In genomic region chr2:18049279-18049821, GRCm38 (mm10) we compare ENCODE assay signal across 8 mouse cellular contexts. TPM values are rescaled to one million over a fixed set of nuclear protein-coding genes. Genes with fewer than 3 reads are reported as not detected.
DNase-seq lines count a peak whose midpoint lies in the region; ATAC-seq lines count a peak whose summit lies in the region.

No protein-coding gene starts in this region.

- H3K9ac ChIP-seq in lung, embryonic 16.5 days (ENCODE audit: low read length), result peak overlapping the region; percentile 96
- peak overlapping the region; percentile 100 for H3K9ac ChIP-seq in heart, embryonic 13.5 days
- peak overlapping the region; percentile 100 for H3K9ac ChIP-seq in neural tube, embryonic 13.5 days

- H3K4me1 ChIP-seq in lung, embryonic 16.5 days (replicated peaks; ENCODE audit: control insufficient read depth, insufficient read depth, low read length), result peaks cover 25% of the 10 kb centered on the region
- H3K4me1 ChIP-seq in heart, embryonic 13.5 days, result peaks cover 45% of the 10 kb centered on the region
- peaks cover 57% of the 10 kb centered on the region for H3K4me1 ChIP-seq in neural tube, embryonic 13.5 days (replicated peaks)

- no peaks in the 10 kb centered on the region for H3K27me3 ChIP-seq in lung, embryonic 16.5 days (ENCODE audit: control insufficient read depth, insufficient read depth, low read depth, low read length)
- no peaks in the 10 kb centered on the region for H3K27me3 ChIP-seq in heart, embryonic 13.5 days (replicated peaks)
- H3K27me3 ChIP-seq in neural tube, embryonic 13.5 days, result no peaks in the 10 kb centered on the region

- 11% methylated on average over 11 of the region's 11 CpGs for WGBS in lung, embryonic 16.5 days
- 5% methylated on average over 11 of the region's 11 CpGs for WGBS in heart, embryonic 13.5 days
- 2% methylated on average over 11 of the region's 11 CpGs for WGBS in neural tube, embryonic 13.5 days

- H3K36me3 ChIP-seq in lung, embryonic 16.5 days (ENCODE audit: control insufficient read depth, insufficient read depth, low read length), result no peaks in the 10 kb centered on the region
- no peaks in the 10 kb centered on the region for H3K36me3 ChIP-seq in heart, embryonic 13.5 days
- H3K36me3 ChIP-seq in neural tube, embryonic 13.5 days, result no peaks in the 10 kb centered on the region

- DNase-seq in lung, postnatal 25 days (ENCODE audit: low spot score), result no peak
- DNase-seq in kidney, postnatal 10 days, result peak; percentile 62
- DNase-seq in urinary bladder, adult 2 months (ENCODE audit: low spot score), result no peak
- no peak for DNase-seq in spleen, postnatal 4 days (ENCODE audit: low spot score in 2 of 2)
- no peak for DNase-seq in frontal cortex, postnatal 36 days (ENCODE audit: low spot score in 2 of 2)

- H3K4me2 ChIP-seq in lung, embryonic 16.5 days (ENCODE audit: low read depth, low read length), result peak overlapping the region; percentile 74
- peak overlapping the region; percentile 93 for H3K4me2 ChIP-seq in heart, embryonic 13.5 days
- H3K4me2 ChIP-seq in neural tube, embryonic 13.5 days, result peak overlapping the region; percentile 81

- H3K27ac ChIP-seq in lung, embryonic 16.5 days (ENCODE audit: low read length), result peak overlapping the region; percentile 99
- H3K27ac ChIP-seq in heart, embryonic 13.5 days (replicated peaks), result peak overlapping the region; percentile 100
- H3K27ac ChIP-seq in neural tube, embryonic 13.5 days (replicated peaks), result peak overlapping the region; percentile 100

- peak overlapping the region; percentile 88 for H3K4me3 ChIP-seq in lung, embryonic 16.5 days (ENCODE audit: low read length)
- peak overlapping the region; percentile 98 for H3K4me3 ChIP-seq in heart, embryonic 13.5 days
- peak overlapping the region; percentile 97 for H3K4me3 ChIP-seq in neural tube, embryonic 13.5 days

- peak; percentile 25; the same call in 1 of the 2 replicates for ATAC-seq in lung, embryonic 16.5 days (ENCODE audit: low read depth)
- no peak for ATAC-seq in heart, embryonic 13.5 days (ENCODE audit: extremely low read depth, insufficient number of reproducible peaks, low FRiP score, low TSS enrichment)
- peak; percentile 37; the same call in 1 of the 2 replicates for ATAC-seq in neural tube, embryonic 13.5 days (ENCODE audit: low read depth)

- H3K9me3 ChIP-seq in lung, embryonic 16.5 days (ENCODE audit: control insufficient read depth, low read length), result no peaks in the 10 kb centered on the region
- no peaks in the 10 kb centered on the region for H3K9me3 ChIP-seq in heart, embryonic 13.5 days
- no peaks in the 10 kb centered on the region for H3K9me3 ChIP-seq in neural tube, embryonic 13.5 days

RNA-seq across cellular contexts. Expression of gene Skida1, which starts 0.5 kb away (rescaled TPM):
- 5.1 and 5.5 TPM in 2 replicates for polyA plus RNA-seq in lung, embryonic 16.5 days (2015; fragmentation: Nextera tagmentation; extraction: Ambion mirVana)
- polyA plus RNA-seq in heart, embryonic 13.5 days (2015; fragmentation: Nextera tagmentation; extraction: Ambion mirVana), result 5.5 and 6.6 TPM in 2 replicates
- 8.2 and 9.2 TPM in 2 replicates for polyA plus RNA-seq in neural tube, embryonic 13.5 days (2015; fragmentation: Nextera tagmentation; extraction: Ambion mirVana)
- 3.4 and 4.9 TPM in 2 replicates for polyA plus RNA-seq in urinary bladder, adult 2 months (2012; rRNA removed)

RNA-seq across cellular contexts. Expression of gene Mllt10, which starts 5.7 kb away (rescaled TPM):
- 56.1 and 57.9 TPM in 2 replicates for polyA plus RNA-seq in lung, embryonic 16.5 days (2015; fragmentation: Nextera tagmentation; extraction: Ambion mirVana)
- polyA plus RNA-seq in heart, embryonic 13.5 days (2015; fragmentation: Nextera tagmentation; extraction: Ambion mirVana), result 32.5 and 42.5 TPM in 2 replicates
- 62.3 and 63.1 TPM in 2 replicates for polyA plus RNA-seq in neural tube, embryonic 13.5 days (2015; fragmentation: Nextera tagmentation; extraction: Ambion mirVana)
- polyA plus RNA-seq in urinary bladder, adult 2 months (2012; rRNA removed), result 31.4 and 31.7 TPM in 2 replicates

RNA-seq across cellular contexts. Expression of gene A930004D18Rik, which starts 11.8 kb away (rescaled TPM):
- 12.1 and 13.1 TPM in 2 replicates for polyA plus RNA-seq in lung, embryonic 16.5 days (2015; fragmentation: Nextera tagmentation; extraction: Ambion mirVana)
- polyA plus RNA-seq in heart, embryonic 13.5 days (2015; fragmentation: Nextera tagmentation; extraction: Ambion mirVana), result 11.3 and 12.0 TPM in 2 replicates
- 8.8 and 12.3 TPM in 2 replicates for polyA plus RNA-seq in neural tube, embryonic 13.5 days (2015; fragmentation: Nextera tagmentation; extraction: Ambion mirVana)
- polyA plus RNA-seq in urinary bladder, adult 2 months (2012; rRNA removed), result 3.6 and 3.9 TPM in 2 replicates

RNA-seq across cellular contexts. Expression of gene H2al2a, which starts 52.6 kb away (rescaled TPM):
- polyA plus RNA-seq in lung, embryonic 16.5 days (2015; fragmentation: Nextera tagmentation; extraction: Ambion mirVana), result not detected in 2 replicates
- not detected in 2 replicates for polyA plus RNA-seq in heart, embryonic 13.5 days (2015; fragmentation: Nextera tagmentation; extraction: Ambion mirVana)
- polyA plus RNA-seq in neural tube, embryonic 13.5 days (2015; fragmentation: Nextera tagmentation; extraction: Ambion mirVana), result not detected in 2 replicates
- not detected in 2 replicates for polyA plus RNA-seq in urinary bladder, adult 2 months (2012; rRNA removed)
